ENCODE assay signal across 19 mouse cellular contexts in the genomic region with DNA sequence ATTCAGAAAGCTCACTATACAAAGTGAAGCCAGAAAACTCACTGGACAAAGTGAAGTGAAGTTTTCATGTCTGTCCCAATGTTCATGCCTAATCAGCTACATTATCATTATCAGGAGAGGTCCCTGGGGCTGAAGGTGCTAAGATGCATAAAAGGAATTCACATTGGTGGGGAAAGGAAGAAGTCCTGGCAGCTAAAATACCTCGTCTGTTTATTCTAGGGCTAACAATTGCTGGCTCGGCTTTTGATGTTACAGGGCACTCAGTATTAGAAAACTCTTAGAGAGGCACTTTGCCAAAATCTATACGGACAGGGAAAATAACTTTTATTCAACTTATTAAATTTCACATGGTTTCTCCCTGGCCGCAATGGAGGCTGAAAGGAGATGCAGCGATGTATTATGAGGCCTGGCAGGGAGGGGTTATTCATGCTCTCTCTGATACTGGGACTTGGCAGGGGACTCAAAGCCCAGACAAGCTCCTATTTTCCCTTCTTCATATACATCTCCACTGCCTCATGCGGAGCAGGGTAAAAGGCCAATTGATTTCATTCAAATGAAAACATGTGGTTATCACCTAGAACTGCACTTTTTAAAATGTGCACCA.
DNase-seq lines count a peak whose midpoint lies in the region; ATAC-seq and TF ChIP-seq lines count a peak whose summit lies in the region.
"Had no signal": no experiment of that assay in that cellular context is flagged by ENCODE, and none has a peak within 500 bp of the region (broad histone marks: within the 10 kb centered on the region; RNA-seq: fewer than 3 reads in every experiment).

No protein-coding gene starts in this region.

- H3K9ac ChIP-seq in forebrain, postnatal 0 days, result no peak overlapping the region
- H3K9ac ChIP-seq in forebrain, embryonic 13.5 days, result no peak overlapping the region
- H3K9ac ChIP-seq in midbrain, embryonic 15.5 days, result no peak overlapping the region
- no peak overlapping the region for H3K9ac ChIP-seq in heart, embryonic 12.5 days

- no peaks in the 10 kb centered on the region for H3K36me3 ChIP-seq in forebrain, embryonic 10.5 days (replicated peaks)
- no peaks in the 10 kb centered on the region for H3K36me3 ChIP-seq in forebrain, postnatal 0 days (ENCODE audit: insufficient read depth)
- H3K36me3 ChIP-seq in forebrain, embryonic 13.5 days (ENCODE audit: poor library complexity, severe bottlenecking), result no peaks in the 10 kb centered on the region
- no peaks in the 10 kb centered on the region for H3K36me3 ChIP-seq in midbrain, embryonic 15.5 days (replicated peaks)
- H3K36me3 ChIP-seq in heart, embryonic 12.5 days, result no peaks in the 10 kb centered on the region

- TF ChIP-seq CTCF in forebrain, postnatal 0 days (IDR thresholded peaks at IDR 0.05; ENCODE audit: low read depth), result no peak

- no peak overlapping the region for H3K4me2 ChIP-seq in forebrain, postnatal 0 days (ENCODE audit: low read depth)
- H3K4me2 ChIP-seq in forebrain, embryonic 13.5 days, result no peak overlapping the region
- peak overlapping the region; percentile 4; the same call in 1 of the 2 replicates for H3K4me2 ChIP-seq in midbrain, embryonic 15.5 days
- no peak overlapping the region for H3K4me2 ChIP-seq in heart, embryonic 12.5 days

- no peak for DNase-seq in forebrain, embryonic 10.5 days (ENCODE audit: extremely low spot score, low spot score)
- DNase-seq in forebrain, postnatal 0 days, result no peak
- peak; percentile 0 for DNase-seq in Muller cell, postnatal 12 days (ENCODE audit: inconsistent ontology term)
- DNase-seq in thymus, postnatal 10 days (ENCODE audit: low spot score in 2 of 2), result no peak
- DNase-seq: adrenal gland, adult 8-10 months; cerebellum, adult 11-12 months; gastrocnemius, postnatal 14 days; heart, adult 2 months; kidney, adult 8-10 months; kidney, postnatal 25 days; layer of hippocampus, adult 9-11 months; lung, adult 2 months; lung, postnatal 36 days; right cerebral cortex, postnatal 25 days; thymus, postnatal 14 days had no signal

- H3K4me1 ChIP-seq in forebrain, embryonic 10.5 days, result peaks cover 7% of the 10 kb centered on the region
- no peaks in the 10 kb centered on the region for H3K4me1 ChIP-seq in forebrain, postnatal 0 days (ENCODE audit: insufficient read depth)
- 0 out of 2 replicates have a peak, but pooled peaks cover 6% of the 10 kb centered on the region for H3K4me1 ChIP-seq in forebrain, embryonic 13.5 days
- 0 out of 2 replicates have a peak, but pooled peaks cover 3% of the 10 kb centered on the region for H3K4me1 ChIP-seq in midbrain, embryonic 15.5 days
- H3K4me1 ChIP-seq in heart, embryonic 12.5 days (replicated peaks), result no peaks in the 10 kb centered on the region

- H3K4me3 ChIP-seq in forebrain, embryonic 10.5 days, result peak overlapping the region; percentile 1; the same call in 1 of the 2 replicates
- no peak overlapping the region for H3K4me3 ChIP-seq in forebrain, postnatal 0 days (ENCODE audit: low read depth, low read length)
- H3K4me3 ChIP-seq in forebrain, embryonic 13.5 days, result no peak overlapping the region
- no peak overlapping the region for H3K4me3 ChIP-seq in midbrain, embryonic 15.5 days
- no peak overlapping the region for H3K4me3 ChIP-seq in heart, embryonic 12.5 days
- H3K4me3 ChIP-seq: heart, adult 2 months had no signal

- H3K27ac ChIP-seq in forebrain, embryonic 10.5 days, result no peak overlapping the region
- H3K27ac ChIP-seq in forebrain, postnatal 0 days (ENCODE audit: low read depth, low read length), result no peak overlapping the region
- H3K27ac ChIP-seq in forebrain, embryonic 13.5 days, result no peak overlapping the region
- H3K27ac ChIP-seq in midbrain, embryonic 15.5 days, result no peak overlapping the region
- no peak overlapping the region for H3K27ac ChIP-seq in heart, embryonic 12.5 days (ENCODE audit: poor library complexity, severe bottlenecking)
- H3K27ac ChIP-seq: heart, adult 2 months; stomach, postnatal 0 days had no signal

- H3K27me3 ChIP-seq in forebrain, embryonic 10.5 days (ENCODE audit: poor library complexity, severe bottlenecking), result no peaks in the 10 kb centered on the region
- no peaks in the 10 kb centered on the region for H3K27me3 ChIP-seq in forebrain, postnatal 0 days (ENCODE audit: insufficient read depth, low read length)
- H3K27me3 ChIP-seq in forebrain, embryonic 13.5 days, result no peaks in the 10 kb centered on the region
- H3K27me3 ChIP-seq in midbrain, embryonic 15.5 days (replicated peaks), result no peaks in the 10 kb centered on the region
- H3K27me3 ChIP-seq in heart, embryonic 12.5 days (replicated peaks), result no peaks in the 10 kb centered on the region

- H3K9me3 ChIP-seq in forebrain, embryonic 10.5 days, result no peaks in the 10 kb centered on the region
- H3K9me3 ChIP-seq in forebrain, postnatal 0 days (ENCODE audit: low read length), result no peaks in the 10 kb centered on the region
- H3K9me3 ChIP-seq in forebrain, embryonic 13.5 days (replicated peaks), result no peaks in the 10 kb centered on the region
- no peaks in the 10 kb centered on the region for H3K9me3 ChIP-seq in midbrain, embryonic 15.5 days
- no peaks in the 10 kb centered on the region for H3K9me3 ChIP-seq in heart, embryonic 12.5 days (replicated peaks)

- no peak for ATAC-seq in forebrain, postnatal 0 days
- peak; percentile 77; the same call in 1 of the 2 replicates for ATAC-seq in forebrain, embryonic 13.5 days
- ATAC-seq in midbrain, embryonic 15.5 days (replicated peaks), result peak; percentile 72; the same call in 1 of the 2 replicates
- no peak for ATAC-seq in heart, embryonic 12.5 days (ENCODE audit: insufficient number of reproducible peaks, low FRiP score)

- WGBS in forebrain, embryonic 10.5 days, result 36% methylated on average over 6 of the region's 6 CpGs
- WGBS in forebrain, postnatal 0 days, result 6% methylated on average over 6 of the region's 6 CpGs
- WGBS in forebrain, embryonic 13.5 days, result 8% methylated on average over 6 of the region's 6 CpGs
- 13% methylated on average over 6 of the region's 6 CpGs for WGBS in midbrain, embryonic 15.5 days
- 48% methylated on average over 6 of the region's 6 CpGs for WGBS in heart, embryonic 12.5 days

Comparison
In these comparisons a context has a peak if more than half of its experiments do, and no peak if none do; other contexts are left out.
1. ATAC-seq: peak in forebrain, embryonic 13.5 days (single experiment) and midbrain, embryonic 15.5 days (single experiment); none in forebrain, postnatal 0 days (single experiment) and heart, embryonic 12.5 days (single experiment).